13 mouse cellular contexts compared by ENCODE assay signal in genomic region chr10:21672666-21673065, GRCm38 (mm10).
DNase-seq lines count a peak whose midpoint lies in the region.
"Had no signal": no experiment of that assay in that cellular context is flagged by ENCODE, and none has a peak within 500 bp of the region (broad histone marks: within the 10 kb centered on the region; RNA-seq: fewer than 3 reads in every experiment).

No protein-coding gene starts in this region.

- intact Hi-C loops in heart, postnatal 36 days (cut with DNase I): no loop called here
- intact Hi-C loops in heart, postnatal 25 days (cut with DNase I): no loop called here

- DNase-seq in heart, adult 11 months: peak; percentile 79
- DNase-seq in heart, postnatal 36 days: no peak
- peak; percentile 45 for DNase-seq in kidney, postnatal 10 days
- DNase-seq in kidney, postnatal 4 days: no peak
- peak; percentile 22 for DNase-seq in embryo, embryonic 10.5 days (ENCODE audit: low spot score)
- DNase-seq in yolk sac, embryonic 10.5 days (ENCODE audit: low spot score): peak; percentile 56
- no peak for DNase-seq in heart, postnatal 25 days (ENCODE audit: low spot score)
- DNase-seq: adrenal gland, postnatal 10 days; cerebellum, adult 11 months; cerebellum, adult 8-10 months; cerebellum, postnatal 14 days; gastrocnemius, adult 2 months; gastrocnemius, postnatal 25 days had no signal

Comparison
In these comparisons a context has a peak if more than half of its experiments do, and no peak if none do; other contexts are left out.
1. DNase-seq: peak in heart, adult 11 months (single experiment), kidney, postnatal 10 days (single experiment), embryo, embryonic 10.5 days (single experiment) and yolk sac, embryonic 10.5 days (single experiment); none in heart, postnatal 36 days (0 of 2), kidney, postnatal 4 days (0 of 2) and heart, postnatal 25 days (single experiment).